Mouse (Mus musculus) lung, adult 10 weeks (tissue): ENCODE data around the gene Bid. TPM values are rescaled to one million over a fixed set of nuclear protein-coding genes. Genes with fewer than 3 reads are reported as not detected.

Experiments
- polyA plus RNA-seq: library from polyadenylated mRNA; stranded (reverse); fragments of 350-450 nt; fragmentation: Illumina TruSeq; extraction: RNeasy Lipid Tissue Mini Kit (QIAGEN cat#74804); gene quantifications from one replicate; pipeline ENCODE4 v1.2.3, GENCODE M21; 2014; ENCODE audit warnings: low read depth, low replicate concordance; ENCODE audit not compliant: insufficient read depth

Gene Bid
- 5.4 TPM for polyA plus RNA-seq

GRCm38 (mm10) chr6:120916074-120916971 lies at the start of gene Bid:
Gene Bid, minus strand, starts transcription at chr6:120916853.

Other genes with a start within 250 kb of the Bid start
- 0.71 TPM for gene Slc25a18, start 143.3 kb downstream of the Bid start, polyA plus RNA-seq
- 139 TPM for gene Atp6v1e1, start 94.1 kb downstream of the Bid start, polyA plus RNA-seq
- 7.8 TPM for gene Bcl2l13, start 80.6 kb downstream of the Bid start, polyA plus RNA-seq
- 6.4 TPM for gene Mical3, start 214.1 kb upstream of the Bid start, polyA plus RNA-seq